Mouse (Mus musculus) stomach, postnatal 0 days (tissue): ENCODE data around the gene Ptprg. TPM values are rescaled to one million over a fixed set of nuclear protein-coding genes. Genes with fewer than 3 reads are reported as not detected.

Source experiments
- ATAC-seq: fragments of 200-750 bp; cut with Nextera tagmentation; 2 replicates; pipeline ENCODE4 v1.8.0; 2017; ENCODE audit not compliant: low FRiP score, low TSS enrichment
- DNase-seq: peaks from one replicate; pipeline ENCODE4 v3.0.0-alpha.2; 2016; ENCODE audit warnings: low spot score
- H3K27ac ChIP-seq: fragments of 300-500 bp; sonication (generic); replicated peaks from 2 replicates; pipeline ENCODE4 v1.5.1; 2014; ENCODE audit warnings: mild to moderate bottlenecking, control low read depth
- H3K27me3 ChIP-seq: fragments of 300-500 bp; sonication (generic); 2 replicates; pipeline ENCODE4 v1.6.1; 2014; ENCODE audit warnings: low read length; ENCODE audit not compliant: control insufficient read depth, insufficient read depth
- H3K36me3 ChIP-seq: fragments of 300-500 bp; sonication (generic); 2 replicates; pipeline ENCODE4 v1.6.1; 2014; ENCODE audit warnings: low read length, mixed read lengths; ENCODE audit not compliant: control insufficient read depth, insufficient read depth
- H3K4me1 ChIP-seq: fragments of 300-500 bp; sonication (generic); replicated peaks from 2 replicates; pipeline ENCODE4 v1.6.1; 2014; ENCODE audit warnings: antibody characterized with exemption; ENCODE audit not compliant: control insufficient read depth, insufficient read depth
- H3K4me2 ChIP-seq: fragments of 300-500 bp; sonication (generic); replicated peaks from 2 replicates; pipeline ENCODE4 v1.6.1; 2014; ENCODE audit warnings: low read depth, mild to moderate bottlenecking, control low read depth, moderate library complexity
- H3K4me3 ChIP-seq: fragments of 300-500 bp; sonication (generic); 2 replicates; pipeline ENCODE4 v1.5.1; 2014; ENCODE audit warnings: low read depth, low read length, control low read depth
- H3K9ac ChIP-seq: fragments of 300-500 bp; sonication (generic); 2 replicates; pipeline ENCODE4 v1.6.1; 2014; ENCODE audit warnings: mild to moderate bottlenecking, low read length, control low read depth, mixed read lengths
- H3K9me3 ChIP-seq: fragments of 300-500 bp; sonication (generic); 2 replicates; pipeline ENCODE4 v1.6.1; 2016; ENCODE audit warnings: low read length; ENCODE audit not compliant: control insufficient read depth
- CTCF ChIP-seq: IDR thresholded peaks from 2 replicates; pipeline ENCODE4 v1.5.1; 2016; ENCODE audit warnings: antibody characterized with exemption, low read depth, mild to moderate bottlenecking, moderate library complexity
- EP300 ChIP-seq: optimal IDR thresholded peaks from 2 replicates; pipeline ENCODE3; 2016; ENCODE audit warnings: antibody characterized with exemption
- WGBS: fragments of 180-500 bp; shearing (Covaris S2); extraction: QIAGEN DNeasy Blood & Tissue Kit; methylation state at CpG from one replicate; pipeline ENCODE4 v1.1.7; 2014; 5-methylcytosine and 5-hydroxymethylcytosine counted together
- polyA plus RNA-seq: library from polyadenylated mRNA; unstranded; fragments of >200 nt; fragmentation: Nextera tagmentation; extraction: Ambion mirVana; gene quantifications from 2 replicates; pipeline ENCODE4 v1.2.1, GENCODE M21; 2015

Ptprg gene
- polyA plus RNA-seq, 1 experiment from 2014 or later = 6.2 TPM

GRCm38 (mm10) chr14:11998464-11998863 lies 445.1 kb downstream of the Ptprg start:
- TF ChIP-seq CTCF = no peak
- Histone ChIP-seq H3K4me2 (no peak overlapping the region), H3K27me3 (no peaks in the 10 kb centered on the region), H3K4me3 (no peak overlapping the region), H3K36me3 (no peaks in the 10 kb centered on the region), H3K9me3 (no peaks in the 10 kb centered on the region), H3K9ac (no peak overlapping the region), H3K4me1 (no peaks in the 10 kb centered on the region), H3K27ac (no peak overlapping the region)
- WGBS = 71% methylated on average over 4 of the region's 4 CpGs
- no peak for ATAC-seq
- no peak for DNase-seq

- no peak for TF ChIP-seq EP300
- DNase-seq (no peak), ATAC-seq (no peak)
- H3K4me2 ChIP-seq = no peak overlapping the region
- H3K9ac ChIP-seq = no peak overlapping the region
- H3K27ac ChIP-seq = no peak overlapping the region
- 78% methylated on average over 4 of the region's 4 CpGs for WGBS
- no peak overlapping the region for H3K4me3 ChIP-seq
- no peaks in the 10 kb centered on the region for H3K9me3 ChIP-seq
- no peaks in the 10 kb centered on the region for H3K4me1 ChIP-seq
- no peaks in the 10 kb centered on the region for H3K27me3 ChIP-seq
- no peaks in the 10 kb centered on the region for H3K36me3 ChIP-seq
These were observed 450.7 kb downstream of the Ptprg start for GRCm38 (mm10) chr14:12004061-12004460.

- DNase-seq (no peak), ATAC-seq (no peak)
- Histone ChIP-seq H3K27ac (no peak overlapping the region), H3K9me3 (no peaks in the 10 kb centered on the region), H3K4me3 (no peak overlapping the region), H3K4me2 (no peak overlapping the region), H3K36me3 (no peaks in the 10 kb centered on the region), H3K9ac (no peak overlapping the region), H3K27me3 (no peaks in the 10 kb centered on the region), H3K4me1 (no peaks in the 10 kb centered on the region)
- TF ChIP-seq CTCF = no peak
- TF ChIP-seq EP300 = no peak
- WGBS = 70% methylated on average over 5 of the region's 5 CpGs
These were observed 458.4 kb downstream of the Ptprg start for GRCm38 (mm10) chr14:12011766-12012165.

- H3K36me3 ChIP-seq = no peaks in the 10 kb centered on the region
- no peak overlapping the region for H3K4me2 ChIP-seq
- WGBS = 91% methylated on average over 16 of the region's 16 CpGs
- ATAC-seq (no peak), DNase-seq (no peak)
- no peak overlapping the region for H3K9ac ChIP-seq
- H3K4me3 ChIP-seq = no peak overlapping the region
- no peak overlapping the region for H3K27ac ChIP-seq
- H3K9me3 ChIP-seq = no peaks in the 10 kb centered on the region
- no peaks in the 10 kb centered on the region for H3K4me1 ChIP-seq
- H3K27me3 ChIP-seq = no peaks in the 10 kb centered on the region
- TF ChIP-seq CTCF (no peak), EP300 (no peak)
These were observed 472.7 kb downstream of the Ptprg start for GRCm38 (mm10) chr14:12025812-12026728.

- H3K27ac ChIP-seq = no peak overlapping the region
- no peak overlapping the region for H3K4me3 ChIP-seq
- no peaks in the 10 kb centered on the region for H3K36me3 ChIP-seq
- H3K4me2 ChIP-seq = no peak overlapping the region
- H3K27me3 ChIP-seq = no peaks in the 10 kb centered on the region
- ATAC-seq (no peak), DNase-seq (no peak)
- TF ChIP-seq EP300 (no peak), CTCF (no peak)
- no peaks in the 10 kb centered on the region for H3K9me3 ChIP-seq
- no peaks in the 10 kb centered on the region for H3K4me1 ChIP-seq
- no peak overlapping the region for H3K9ac ChIP-seq
- 69% methylated on average over 8 of the region's 8 CpGs for WGBS
These were observed 473.9 kb downstream of the Ptprg start for GRCm38 (mm10) chr14:12027247-12027646.

- DNase-seq (no peak), ATAC-seq (no peak)
- H3K4me3 ChIP-seq = no peak overlapping the region
- WGBS = 64% methylated on average over 2 of the region's 2 CpGs
- no peaks in the 10 kb centered on the region for H3K9me3 ChIP-seq
- no peaks in the 10 kb centered on the region for H3K4me1 ChIP-seq
- no peak overlapping the region for H3K9ac ChIP-seq
- no peak overlapping the region for H3K27ac ChIP-seq
- H3K4me2 ChIP-seq = no peak overlapping the region
- H3K27me3 ChIP-seq = no peaks in the 10 kb centered on the region
- no peak; the same call in 1 of the 2 replicates for TF ChIP-seq CTCF
- no peak for TF ChIP-seq EP300
- H3K36me3 ChIP-seq = no peaks in the 10 kb centered on the region
These were observed 476.6 kb downstream of the Ptprg start for GRCm38 (mm10) chr14:12029926-12030325.
